Mouse (Mus musculus) liver, embryonic 14.5 days (tissue): ENCODE measurements at regions not wholly inside any gene's neighbourhood (a gene's known extent, or its start where the extent isn't known, plus 50 kb on each side); places are given as distances from the start of the nearest gene placed in this dataset.

Source experiments
- ATAC-seq: fragments of 200-750 bp; cut with Nextera tagmentation; 2 replicates; pipeline ENCODE4 v1.8.0; 2017; ENCODE audit warnings: moderate number of reproducible peaks, mild to moderate bottlenecking, moderate library complexity; ENCODE audit not compliant: insufficient read depth
- DNase-seq, 3 experiments: peaks; one replicate each; pipeline ENCODE4 v3.0.0-alpha.2; 2012 to 2013; ENCODE audit warnings: low read depth in 3 of 3, low spot score in 3 of 3
- H3K27ac ChIP-seq: fragments of 300-500 bp; sonication (generic); 2 replicates; pipeline ENCODE4 v1.5.1; 2014; ENCODE audit warnings: moderate library complexity, mild to moderate bottlenecking, control low read depth, inconsistent platforms
- H3K27me3 ChIP-seq: fragments of 300-500 bp; sonication (generic); 2 replicates; pipeline ENCODE4 v1.6.1; 2014; ENCODE audit warnings: mild to moderate bottlenecking, low read length, moderate library complexity; ENCODE audit not compliant: control insufficient read depth, insufficient read depth
- H3K36me3 ChIP-seq: fragments of 300-500 bp; sonication (generic); replicated peaks from 2 replicates; pipeline ENCODE4 v1.6.1; 2014; ENCODE audit warnings: low read depth; ENCODE audit not compliant: control insufficient read depth, insufficient read depth
- H3K4me1 ChIP-seq, 2 experiments: fragments of 200-500 bp in 1 of 2; fragments of 300-500 bp in 1 of 2; sonication (generic) in 1 of 2; replicated peaks; 2 replicates each; pipeline ENCODE4 v1.6.1; 2012 to 2014; ENCODE audit warnings: antibody characterized with exemption in 1 of 2, inconsistent platforms in 1 of 2, low read length in 1 of 2; ENCODE audit not compliant: control insufficient read depth in 2 of 2, insufficient read depth in 2 of 2
- H3K4me2 ChIP-seq: fragments of 300-500 bp; sonication (generic); 2 replicates; pipeline ENCODE4 v1.6.1; 2014; ENCODE audit warnings: low read depth, mild to moderate bottlenecking, control low read depth, moderate library complexity
- H3K4me3 ChIP-seq, 2 experiments: fragments of 200-500 bp in 1 of 2; fragments of 300-500 bp in 1 of 2; sonication (generic) in 1 of 2; 2 replicates each; pipeline ENCODE4 v1.5.1; 2012 to 2014; ENCODE audit warnings: low read depth in 2 of 2, low read length in 2 of 2, mild to moderate bottlenecking in 2 of 2, control low read depth in 1 of 2, inconsistent platforms in 1 of 2, moderate library complexity in 1 of 2; ENCODE audit not compliant: insufficient read depth in 1 of 2
- H3K9ac ChIP-seq: fragments of 300-500 bp; sonication (generic); replicated peaks from 2 replicates; pipeline ENCODE4 v1.6.1; 2014; ENCODE audit warnings: mild to moderate bottlenecking, control low read depth, moderate library complexity
- H3K9me3 ChIP-seq: fragments of 300-500 bp; sonication (generic); 2 replicates; pipeline ENCODE4 v1.6.1; 2016; ENCODE audit warnings: low read length, mixed read lengths; ENCODE audit not compliant: control insufficient read depth
- CTCF ChIP-seq: IDR thresholded peaks from 2 replicates; pipeline ENCODE4 v1.5.1; 2016; ENCODE audit warnings: antibody characterized with exemption, low read depth, control low read depth
- EP300 ChIP-seq: IDR thresholded peaks from 2 replicates; pipeline ENCODE4 v1.6.1; 2016; ENCODE audit warnings: antibody characterized with exemption, low read depth
- WGBS: fragments of 180-500 bp; shearing (Covaris S2); extraction: QIAGEN DNeasy Blood & Tissue Kit; methylation state at CpG from one replicate; pipeline ENCODE4 v1.1.7; 2014; ENCODE audit not compliant: insufficient replicate concordance; 5-methylcytosine and 5-hydroxymethylcytosine counted together

DNA sequence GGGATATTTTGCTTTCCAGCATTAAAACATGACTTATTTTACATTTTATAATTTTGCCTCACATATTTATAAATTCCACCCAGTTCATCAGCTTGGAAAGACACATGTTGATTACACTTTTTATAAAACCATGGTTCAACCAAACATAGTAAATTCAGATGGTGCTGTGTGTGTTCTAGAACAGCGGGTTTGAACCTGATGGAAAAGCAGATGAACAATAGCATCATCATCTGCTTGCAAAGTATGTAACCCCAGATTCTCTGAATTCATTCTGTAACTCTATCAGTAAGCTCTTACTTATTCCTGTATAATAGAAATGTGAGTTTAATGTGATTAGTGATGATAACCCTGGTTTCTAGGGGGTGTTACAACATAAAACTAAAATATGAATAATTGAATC, 517.4 kb downstream of the Ptprc start:
- Histone ChIP-seq H3K9ac (no peak overlapping the region), H3K9me3 (no peaks in the 10 kb centered on the region), H3K4me3 (no peak overlapping the region), H3K4me2 (no peak overlapping the region), H3K36me3 (no peaks in the 10 kb centered on the region), H3K27me3 (no peaks in the 10 kb centered on the region), H3K27ac (no peak overlapping the region), H3K4me1 (no peaks in the 10 kb centered on the region)
- 55% methylated on average over 1 of the region's 1 CpGs for WGBS
- DNase-seq (no peak), ATAC-seq (no peak)
- TF ChIP-seq CTCF (no peak), EP300 (no peak)

DNA sequence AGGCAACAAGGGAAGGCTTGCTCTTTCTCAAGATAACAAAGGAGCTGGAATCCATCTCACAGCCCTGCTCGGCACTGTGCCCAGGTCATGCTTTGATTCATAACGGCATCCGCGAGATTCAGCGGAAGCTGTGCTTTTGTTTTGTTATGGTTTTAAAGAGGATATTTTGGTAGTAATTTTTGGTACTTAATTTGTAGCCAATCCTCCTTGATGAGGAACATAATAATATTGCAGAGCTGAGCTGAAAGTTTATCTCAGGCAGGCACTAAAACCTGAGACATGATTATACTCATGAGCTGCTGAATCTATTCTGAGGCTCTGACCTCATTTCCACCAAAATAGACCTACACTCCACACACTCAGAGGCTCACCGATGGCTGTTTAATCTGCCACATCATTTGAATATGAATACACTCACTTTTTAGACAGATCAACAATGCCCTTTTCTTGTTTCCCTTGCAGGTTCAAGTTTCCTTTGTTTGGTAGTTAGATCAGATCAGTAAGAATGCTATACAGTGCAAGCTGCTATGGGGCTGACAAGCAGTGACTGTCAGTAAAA, 518.5 kb downstream of the Ptprc start:
- H3K4me1 ChIP-seq, result no peaks in the 10 kb centered on the region
- H3K9me3 ChIP-seq, result no peaks in the 10 kb centered on the region
- ATAC-seq (no peak), DNase-seq (no peak)
- WGBS, result 69% methylated on average over 6 of the region's 6 CpGs
- no peaks in the 10 kb centered on the region for H3K36me3 ChIP-seq
- no peak overlapping the region for H3K9ac ChIP-seq
- no peak overlapping the region for H3K4me2 ChIP-seq
- no peak overlapping the region for H3K27ac ChIP-seq
- no peaks in the 10 kb centered on the region for H3K27me3 ChIP-seq
- no peak for TF ChIP-seq EP300
- TF ChIP-seq CTCF, result no peak
- no peak overlapping the region for H3K4me3 ChIP-seq

DNA sequence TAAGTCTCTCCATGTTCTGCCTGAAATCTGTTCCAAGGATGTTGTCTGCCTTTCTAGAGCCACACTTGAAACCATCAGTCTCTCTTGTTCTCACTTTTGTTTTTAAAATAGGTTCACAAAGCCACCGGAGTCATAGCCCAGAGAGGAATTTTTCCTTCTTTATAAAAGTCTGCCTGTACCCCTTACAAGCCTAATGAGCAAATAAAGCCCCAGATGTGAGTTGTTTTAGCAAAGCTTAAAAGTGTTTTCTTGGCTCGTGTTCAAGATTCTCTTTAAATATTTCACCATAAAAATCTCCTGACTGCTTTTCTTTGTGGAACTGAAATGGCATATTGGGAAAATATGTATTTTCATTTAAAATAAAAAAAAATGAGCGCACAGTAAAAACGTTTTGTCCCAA, 521.3 kb downstream of the Ptprc start:
- no peak overlapping the region for H3K9ac ChIP-seq
- ATAC-seq, result no peak
- H3K4me1 ChIP-seq, result no peaks in the 10 kb centered on the region
- H3K9me3 ChIP-seq, result no peaks in the 10 kb centered on the region
- DNase-seq, result no peak
- 57% methylated on average over 4 of the region's 4 CpGs for WGBS
- TF ChIP-seq EP300 (no peak), CTCF (no peak)
- H3K27ac ChIP-seq, result no peak overlapping the region
- no peak overlapping the region for H3K4me2 ChIP-seq
- H3K4me3 ChIP-seq, result no peak overlapping the region
- no peaks in the 10 kb centered on the region for H3K36me3 ChIP-seq
- no peaks in the 10 kb centered on the region for H3K27me3 ChIP-seq

- H3K9me3 ChIP-seq, result no peaks in the 10 kb centered on the region
- H3K27me3 ChIP-seq, result no peaks in the 10 kb centered on the region
- H3K36me3 ChIP-seq, result no peaks in the 10 kb centered on the region
- H3K4me2 ChIP-seq, result no peak overlapping the region
- H3K9ac ChIP-seq, result no peak overlapping the region
- H3K4me3 ChIP-seq, result no peak overlapping the region
- TF ChIP-seq EP300 (no peak), CTCF (no peak)
- no peak overlapping the region for H3K27ac ChIP-seq
- ATAC-seq (no peak), DNase-seq (no peak)
- WGBS, result 61% methylated on average over 5 of the region's 5 CpGs
- H3K4me1 ChIP-seq, result no peaks in the 10 kb centered on the region
Observed at GRCm38 (mm10) chr1:137653495-137653894, 522.0 kb downstream of the Ptprc start.

- 39% methylated on average over 3 of the region's 3 CpGs for WGBS
- Histone ChIP-seq H3K9me3 (no peaks in the 10 kb centered on the region), H3K36me3 (no peaks in the 10 kb centered on the region), H3K4me2 (no peak overlapping the region), H3K27me3 (no peaks in the 10 kb centered on the region), H3K27ac (no peak overlapping the region), H3K4me3 (no peak overlapping the region), H3K9ac (no peak overlapping the region), H3K4me1 (no peaks in the 10 kb centered on the region)
- TF ChIP-seq CTCF, result no peak
- no peak for TF ChIP-seq EP300
- ATAC-seq (no peak), DNase-seq (no peak)
Observed at GRCm38 (mm10) chr1:137650629-137651028, 524.9 kb downstream of the Ptprc start.
